Mouse (Mus musculus): ENCODE measurements around the gene Eif3i.

DNA sequence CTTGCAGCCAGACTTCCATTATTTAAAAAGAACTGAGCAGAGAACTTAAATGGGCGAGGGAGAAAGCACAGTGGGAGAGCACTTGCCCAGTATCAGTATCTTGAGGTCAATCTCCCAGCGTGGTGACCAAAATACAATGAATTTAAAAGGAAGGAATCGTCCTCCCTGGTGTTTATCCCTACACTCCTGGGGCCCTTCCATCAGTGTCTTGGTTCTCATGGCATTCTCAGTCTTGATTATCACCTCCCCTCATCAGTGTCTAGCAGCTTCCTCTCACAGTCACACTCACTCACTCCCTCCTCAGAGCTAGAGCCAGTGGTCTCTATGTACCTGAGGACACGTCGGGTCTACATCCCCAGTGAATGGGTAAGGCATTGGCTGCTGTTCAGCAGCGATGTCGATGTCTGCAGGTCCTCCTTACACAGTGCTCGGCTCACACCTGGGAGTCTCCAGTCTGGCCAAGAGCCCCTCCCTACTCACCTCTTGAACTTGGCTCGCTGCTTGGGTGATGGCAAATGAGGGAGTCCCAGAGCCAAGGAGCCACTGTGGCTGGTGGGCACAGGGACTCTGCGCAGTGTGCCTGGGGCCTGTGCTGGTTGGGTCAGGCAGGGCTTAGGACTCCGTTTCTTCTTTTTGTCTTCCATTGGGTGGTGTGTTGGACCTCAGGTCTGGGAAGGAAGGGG is 21.8 kb upstream of the Eif3i start:
- TF ChIP-seq EP300 (IDR thresholded peaks at IDR 0.05; ENCODE audit: insufficient read depth, low read depth, low read length) (no peak), POLR2A (IDR thresholded peaks at IDR 0.05; ENCODE audit: insufficient read depth, low read depth, low read length) (no peak), CTCF (IDR thresholded peaks at IDR 0.05) (no peak)
